8 mouse cellular contexts compared by ENCODE assay signal in the genomic region with DNA sequence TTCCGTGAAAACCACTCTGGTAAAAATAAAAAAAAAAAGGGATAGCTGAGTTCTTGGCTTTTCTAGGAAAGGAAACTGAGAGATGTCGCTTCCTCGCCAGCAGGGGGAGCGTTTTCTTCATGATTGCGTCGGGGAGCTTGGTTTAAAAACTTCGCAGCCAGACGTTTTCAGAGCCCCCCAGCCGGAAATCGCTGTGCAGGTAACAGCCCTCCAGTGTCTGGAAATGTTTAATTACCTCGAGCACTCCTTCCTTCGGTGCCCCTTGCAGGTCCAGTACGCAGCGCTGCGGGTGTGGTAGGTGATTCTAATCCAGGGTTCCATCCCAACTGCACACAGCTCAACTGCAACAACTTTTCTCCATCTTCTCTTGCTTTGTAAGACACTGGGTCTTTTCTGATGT. TPM values are rescaled to one million over a fixed set of nuclear protein-coding genes. Genes with fewer than 3 reads are reported as not detected.
DNase-seq lines count a peak whose midpoint lies in the region; ATAC-seq and TF ChIP-seq lines count a peak whose summit lies in the region.

A gene (plus strand): TSS at position 146 of the 400 bp plus-strand sequence.

- H3K36me3 ChIP-seq in forebrain, embryonic 12.5 days (replicated peaks) = no peaks in the 10 kb centered on the region
- H3K36me3 ChIP-seq in megakaryocyte, embryonic 14.5 days (replicated peaks; ENCODE audit: low read length) = no peaks in the 10 kb centered on the region
- H3K36me3 ChIP-seq in stomach, embryonic 14.5 days (ENCODE audit: control insufficient read depth, insufficient read depth, low read length) = no peaks in the 10 kb centered on the region

- peaks cover 24% of the 10 kb centered on the region for H3K4me1 ChIP-seq in forebrain, embryonic 12.5 days
- H3K4me1 ChIP-seq in megakaryocyte, embryonic 14.5 days = peaks cover 20% of the 10 kb centered on the region
- H3K4me1 ChIP-seq in stomach, embryonic 14.5 days (ENCODE audit: control insufficient read depth, insufficient read depth, low read length) = peaks cover 9% of the 10 kb centered on the region; the same call in 1 of the 2 replicates

- WGBS in forebrain, embryonic 12.5 days = 1% methylated on average over 15 of the region's 15 CpGs
- under 1% methylated on average over 15 of the region's 15 CpGs for WGBS in stomach, embryonic 14.5 days

- no peak for TF ChIP-seq POLR2A in brain, embryonic 14.5 days (IDR thresholded peaks at IDR 0.05; ENCODE audit: borderline replicate concordance, extremely low read depth, insufficient read depth, insufficient read length, poor library complexity, severe bottlenecking)

- ATAC-seq in forebrain, embryonic 12.5 days (ENCODE audit: low FRiP score) = peak; percentile 50; the same call in 1 of the 2 replicates
- peak; percentile 20 to 22; a peak in 1 of 4 replicates for ATAC-seq in hematopoietic stem cell, adult 5-6 weeks (replicated peaks in 1 of 2; ENCODE audit: insufficient read depth in 1 of 2, low FRiP score in 2 of 2, low TSS enrichment in 1 of 2, low read depth in 1 of 2, poor library complexity in 2 of 2, severe bottlenecking in 2 of 2)
- no peak for ATAC-seq in stomach, embryonic 14.5 days (ENCODE audit: insufficient number of reproducible peaks, insufficient read depth, low FRiP score, low read depth)

- no peak within 1 kb of the TSS for H3K27ac ChIP-seq in forebrain, embryonic 12.5 days
- H3K27ac ChIP-seq in stomach, embryonic 14.5 days (ENCODE audit: low read length) = no peak within 1 kb of the TSS

- no peaks in the 10 kb centered on the region for H3K9me3 ChIP-seq in forebrain, embryonic 12.5 days
- H3K9me3 ChIP-seq in megakaryocyte, embryonic 14.5 days = no peaks in the 10 kb centered on the region
- no peaks in the 10 kb centered on the region for H3K9me3 ChIP-seq in stomach, embryonic 14.5 days (ENCODE audit: control insufficient read depth, low read depth, low read length)

- peaks cover 64% of the 10 kb centered on the region for H3K27me3 ChIP-seq in forebrain, embryonic 12.5 days
- H3K27me3 ChIP-seq in megakaryocyte, embryonic 14.5 days (replicated peaks) = peaks cover 50% of the 10 kb centered on the region
- H3K27me3 ChIP-seq in stomach, embryonic 14.5 days (ENCODE audit: control insufficient read depth, insufficient read depth, low read length) = no peaks in the 10 kb centered on the region

- H3K4me3 ChIP-seq in forebrain, embryonic 12.5 days (replicated peaks) = peak within 1 kb of the TSS; percentile 33
- peak within 1 kb of the TSS; percentile 89 for H3K4me3 ChIP-seq in megakaryocyte, embryonic 14.5 days (replicated peaks)
- peak within 1 kb of the TSS; percentile 43 for H3K4me3 ChIP-seq in stomach, embryonic 14.5 days (ENCODE audit: low read depth, low read length)

- no peak within 1 kb of the TSS for H3K9ac ChIP-seq in forebrain, embryonic 12.5 days
- peak within 1 kb of the TSS; percentile 33; the same call in 1 of the 2 replicates for H3K9ac ChIP-seq in stomach, embryonic 14.5 days (replicated peaks; ENCODE audit: low read depth, low read length)

- TF ChIP-seq CTCF in brain, embryonic 14.5 days (IDR thresholded peaks at IDR 0.05; ENCODE audit: borderline replicate concordance, extremely low read depth, insufficient read depth, insufficient read length) = peak; percentile 81

- peak within 1 kb of the TSS; percentile 62 for H3K4me2 ChIP-seq in forebrain, embryonic 12.5 days
- H3K4me2 ChIP-seq in stomach, embryonic 14.5 days (replicated peaks; ENCODE audit: low read depth, low read length) = peak within 1 kb of the TSS; percentile 75

- DNase-seq in adrenal gland, adult (ENCODE audit: inconsistent age in 2 of 2, low spot score in 1 of 2) = peak; percentile 44 to 83
- DNase-seq in adrenal gland, adult 8-10 months = no peak
- peak; percentile 84 for DNase-seq in brain, embryonic 14.5 days (ENCODE audit: low read depth)
- DNase-seq in left cerebral cortex, postnatal 14 days (ENCODE audit: low spot score in 2 of 2) = peak; percentile 45 to 71

- intact Hi-C loops in left cerebral cortex, postnatal 14 days (cut with DNase I) = loop anchor here (2.0 to 5.0 kb wide), 4 partner anchors 518 to 967 kb away; no protein-coding TSS in a partner anchor

RNA-seq across cellular contexts. Expression of the gene that starts here (rescaled TPM):
- total RNA-seq in adrenal gland, adult 8-10 months (2022) = 1 to 10 TPM; 1.2 to 3.4 (median 2.3) TPM
- polyA plus RNA-seq in brain, embryonic 14.5 days (2012; rRNA removed) = 8.6 and 14.3 TPM in 2 replicates
- polyA plus RNA-seq in forebrain, embryonic 12.5 days (2016; fragmentation: Nextera tagmentation; extraction: Ambion mirVana) = 6.5 and 9.0 TPM in 2 replicates
- total RNA-seq in hematopoietic stem cell, adult 5-6 weeks (2017) = not detected in 2 replicates
- 1 to 10 TPM; 3.6 to 4.8 TPM for total RNA-seq in left cerebral cortex, postnatal 14 days (2021)
- not detected in 2 replicates for polyA plus RNA-seq in megakaryocyte, embryonic 14.5 days (2012; ENCODE audit: insufficient read depth, low replicate concordance)
- polyA plus RNA-seq in stomach, embryonic 14.5 days (2014; fragmentation: Nextera tagmentation; extraction: Ambion mirVana) = 80.6 and 84.6 TPM in 2 replicates

Comparison
In these comparisons a context has a peak if more than half of its experiments do, and no peak if none do; other contexts are left out.
1. Peak in ATAC-seq in hematopoietic stem cell, adult 5-6 weeks; RNA of the gene not detected or under 1 TPM.
2. H3K4me3 ChIP-seq: peak in every context shown above with its lines; median percentile 89 in megakaryocyte, embryonic 14.5 days; 43 in stomach, embryonic 14.5 days; 33 in forebrain, embryonic 12.5 days.